Mouse (Mus musculus): ENCODE measurements around the gene Rnf5.

GRCm38 (mm10) chr17:34646906-34647787 is 43.7 kb upstream of the Rnf5 start, which contains the start of gene Atf6b:
- TF ChIP-seq CTCF (IDR thresholded peaks at IDR 0.05; ENCODE audit: borderline replicate concordance, extremely low read depth, insufficient read depth, insufficient read length) = no peak
- TF ChIP-seq POLR2A (IDR thresholded peaks at IDR 0.05; ENCODE audit: borderline replicate concordance, extremely low read depth, insufficient read depth, insufficient read length, poor library complexity, severe bottlenecking) = peak; percentile 91

Data from brain, embryonic 14.5 days (tissue).